Mouse (Mus musculus) small intestine, adult 2 months (tissue): ENCODE data around the gene Cxcl15. TPM values are rescaled to one million over a fixed set of nuclear protein-coding genes. Genes with fewer than 3 reads are reported as not detected.
"Not testable (repeated sequence)": the region's sequence is repeated elsewhere in the genome, so short reads cannot be mapped to it uniquely, and the experiment has no call there.

Experiments used
- H3K27ac ChIP-seq: fragments of 200-500 bp; 2 replicates; pipeline ENCODE4 v1.5.1; 2012; ENCODE audit warnings: low read depth, low read length, control low read depth, inconsistent platforms; ENCODE audit not compliant: insufficient read depth
- H3K27me3 ChIP-seq: fragments of 200-500 bp; 2 replicates; pipeline ENCODE4 v1.6.1; 2012; ENCODE audit warnings: mild to moderate bottlenecking, moderate library complexity, low read length, inconsistent platforms; ENCODE audit not compliant: control insufficient read depth, insufficient read depth
- H3K36me3 ChIP-seq: fragments of 200-500 bp; 2 replicates; pipeline ENCODE4 v1.6.1; 2012; ENCODE audit warnings: mild to moderate bottlenecking, low read length, control low read depth, inconsistent platforms; ENCODE audit not compliant: control insufficient read depth, insufficient read depth
- H3K4me1 ChIP-seq: fragments of 200-500 bp; 2 replicates; pipeline ENCODE4 v1.6.1; 2012; ENCODE audit warnings: low read length, inconsistent platforms, mixed read lengths; ENCODE audit not compliant: control insufficient read depth, insufficient read depth, insufficient read length
- H3K4me3 ChIP-seq: fragments of 200-500 bp; 2 replicates; pipeline ENCODE4 v1.5.1; 2012; ENCODE audit warnings: low read depth, mild to moderate bottlenecking, control low read depth, inconsistent platforms, low read length, moderate library complexity
- CTCF ChIP-seq: fragments of 200-500 bp; IDR thresholded peaks from 2 replicates; pipeline ENCODE4 v1.5.1; 2012; ENCODE audit warnings: low read depth, mild to moderate bottlenecking, control low read depth, inconsistent platforms, low read length, moderate library complexity, mixed read lengths; ENCODE audit not compliant: insufficient replicate concordance, insufficient read length; ENCODE audit errors: extremely low read depth
- POLR2A ChIP-seq: fragments of 200-500 bp; IDR thresholded peaks from 2 replicates; pipeline ENCODE4 v1.6.1; 2012; ENCODE audit warnings: low read depth, mild to moderate bottlenecking, control low read depth, inconsistent platforms, low read length, moderate library complexity
- WGBS: fragments of 180-500 bp; shearing (Covaris S2); methylation state at CpG from one replicate; pipeline ENCODE4 v1.1.7; 2018; 5-methylcytosine and 5-hydroxymethylcytosine counted together
- polyA plus RNA-seq: library from polyadenylated mRNA; depleted of rRNA; stranded (reverse); fragments of >200 nt; gene quantifications from 2 replicates; pipeline ENCODE4 v1.2.3, GENCODE M21; 2012; rRNA removed

Cxcl15 gene
- polyA plus RNA-seq, 1 experiment = 0.08 TPM

DNA sequence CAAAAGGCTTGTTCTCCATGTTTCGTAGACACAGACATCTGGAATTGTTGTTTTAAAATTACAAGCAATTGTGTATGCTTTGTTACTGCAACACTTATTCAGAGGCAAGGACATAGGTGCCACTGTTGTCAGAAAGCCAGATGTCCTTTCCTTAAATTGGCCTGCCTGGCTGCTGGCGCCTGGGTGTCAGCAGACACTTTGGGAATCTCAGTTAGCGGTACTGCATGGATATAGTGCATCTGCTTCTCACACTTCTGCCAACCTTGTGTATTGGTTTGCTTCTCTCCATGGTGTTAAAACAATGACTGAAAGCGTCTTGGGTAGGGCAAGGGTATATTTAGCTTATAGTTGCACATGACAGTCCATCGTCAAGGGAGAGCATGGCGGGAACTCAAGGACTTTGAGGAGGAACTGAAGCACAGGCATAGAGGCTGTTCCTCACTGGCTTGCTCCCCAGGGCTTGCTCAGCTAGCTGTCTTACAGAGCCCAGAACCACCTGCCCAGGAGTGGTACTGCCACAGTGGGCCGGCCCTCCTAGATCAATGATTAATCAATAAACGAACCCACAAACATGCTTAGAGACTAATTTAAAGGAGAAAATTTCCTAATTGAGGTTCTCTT lies 38.5 kb downstream of the Cxcl15 start:
- WGBS = 72% methylated on average over 8 of the region's 8 CpGs
- H3K36me3 ChIP-seq = no peaks in the 10 kb centered on the region
- no peaks in the 10 kb centered on the region for H3K4me1 ChIP-seq
- no peak overlapping the region for H3K4me3 ChIP-seq
- peak overlapping the region; percentile 42; the same call in 1 of the 2 replicates for H3K27ac ChIP-seq
- TF ChIP-seq POLR2A (no peak), CTCF (no peak)
- H3K27me3 ChIP-seq = no peaks in the 10 kb centered on the region

DNA sequence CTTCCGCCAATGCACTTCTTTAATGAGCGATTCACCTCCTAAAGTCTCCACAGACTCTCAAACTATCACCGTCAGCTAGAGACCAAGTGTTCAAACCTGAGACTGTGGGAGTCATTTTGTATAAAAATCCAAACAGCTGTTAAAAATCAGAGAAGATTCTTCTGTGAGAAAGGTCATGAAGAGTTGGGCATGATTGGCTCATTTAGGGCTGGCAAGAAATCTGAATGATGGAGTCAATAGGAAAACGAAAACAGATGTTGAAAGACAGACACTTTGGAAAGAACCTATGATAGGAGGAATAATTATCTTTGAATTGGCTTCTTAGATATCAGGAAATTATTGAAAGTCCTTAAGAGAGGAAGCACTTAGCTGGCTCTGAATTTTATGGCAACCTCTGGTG lies 40.1 kb downstream of the Cxcl15 start:
- WGBS = 85% methylated on average over 4 of the region's 4 CpGs
- Histone ChIP-seq H3K4me1 (no peaks in the 10 kb centered on the region), H3K27me3 (no peaks in the 10 kb centered on the region), H3K36me3 (no peaks in the 10 kb centered on the region), H3K4me3 (no peak overlapping the region), H3K27ac (no peak overlapping the region)
- TF ChIP-seq POLR2A = no peak
- TF ChIP-seq CTCF = no peak

DNA sequence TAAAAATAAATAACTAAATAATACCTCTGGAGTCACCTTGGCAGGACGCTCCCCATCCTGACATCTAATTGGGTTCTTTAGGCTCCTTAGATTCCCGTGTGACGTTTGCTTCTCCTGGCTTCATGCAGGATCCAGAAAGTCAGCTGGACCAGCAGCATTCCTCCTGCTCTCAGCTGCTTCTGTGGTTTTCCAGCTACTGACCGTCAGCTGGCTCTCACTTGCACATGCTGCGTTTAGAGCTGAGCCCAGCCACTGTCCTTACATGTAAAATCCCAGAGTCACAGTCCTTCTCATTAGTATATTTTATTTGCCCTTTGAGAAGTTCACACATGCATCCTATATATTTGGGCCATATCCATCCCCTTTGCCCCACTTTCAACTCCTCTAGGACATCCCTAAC lies 44.2 kb downstream of the Cxcl15 start:
- 61% methylated on average over 5 of the region's 5 CpGs for WGBS
- Histone ChIP-seq H3K4me3 (no peak overlapping the region), H3K36me3 (no peaks in the 10 kb centered on the region), H3K27ac (no peak overlapping the region), H3K27me3 (no peaks in the 10 kb centered on the region), H3K4me1 (no peaks in the 10 kb centered on the region)
- no peak for TF ChIP-seq CTCF
- no peak for TF ChIP-seq POLR2A

DNA sequence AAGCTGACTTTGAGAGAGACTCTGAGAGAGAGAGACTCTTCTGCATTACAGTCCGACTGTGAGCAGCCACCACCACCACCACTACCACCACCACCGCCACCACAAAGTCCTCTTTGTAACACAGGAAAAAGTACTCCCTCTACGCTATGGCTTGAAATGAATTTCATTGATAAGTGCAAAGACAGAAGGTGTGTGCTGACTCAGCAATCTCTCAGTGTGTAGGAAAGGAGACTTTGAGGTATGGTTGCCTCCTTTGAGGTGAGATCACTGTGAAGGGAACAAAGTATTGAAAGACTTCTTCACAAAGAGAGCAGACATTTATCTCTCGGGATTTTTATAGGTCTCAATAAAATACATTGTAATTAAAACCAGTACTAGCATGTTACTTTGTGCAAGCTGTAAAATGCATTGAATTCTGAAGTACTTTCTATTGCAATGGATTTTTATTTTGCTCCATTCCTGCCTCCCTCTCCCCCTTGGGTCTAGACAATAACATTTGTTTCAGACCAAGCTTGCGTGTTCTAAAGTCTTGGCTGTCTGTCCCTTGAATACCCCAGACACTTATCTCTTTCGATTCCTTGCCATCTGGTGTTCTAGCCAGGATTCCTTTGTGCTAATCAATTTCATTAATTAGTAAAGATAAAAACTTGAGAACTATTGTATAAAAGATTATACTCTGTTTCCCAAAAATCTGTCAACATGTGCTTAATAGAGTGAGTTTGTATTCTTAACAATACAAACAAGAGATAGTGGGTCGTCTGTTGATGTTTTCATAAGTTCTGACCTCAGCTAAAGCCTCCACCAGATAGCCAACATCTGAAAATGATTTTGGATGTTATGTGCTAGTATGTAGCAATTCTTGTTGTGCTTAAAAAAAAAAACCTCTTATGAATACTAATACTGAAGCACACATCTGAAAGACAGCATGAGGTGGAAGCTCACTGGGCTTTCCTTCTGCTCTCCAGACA lies 46.9 kb downstream of the Cxcl15 start:
- Histone ChIP-seq H3K4me3 (no peak overlapping the region), H3K27me3 (no peaks in the 10 kb centered on the region), H3K4me1 (no peaks in the 10 kb centered on the region), H3K36me3 (no peaks in the 10 kb centered on the region), H3K27ac (no peak overlapping the region)
- 62% methylated on average over 7 of the region's 7 CpGs for WGBS
- TF ChIP-seq CTCF (no peak), POLR2A (no peak)

DNA sequence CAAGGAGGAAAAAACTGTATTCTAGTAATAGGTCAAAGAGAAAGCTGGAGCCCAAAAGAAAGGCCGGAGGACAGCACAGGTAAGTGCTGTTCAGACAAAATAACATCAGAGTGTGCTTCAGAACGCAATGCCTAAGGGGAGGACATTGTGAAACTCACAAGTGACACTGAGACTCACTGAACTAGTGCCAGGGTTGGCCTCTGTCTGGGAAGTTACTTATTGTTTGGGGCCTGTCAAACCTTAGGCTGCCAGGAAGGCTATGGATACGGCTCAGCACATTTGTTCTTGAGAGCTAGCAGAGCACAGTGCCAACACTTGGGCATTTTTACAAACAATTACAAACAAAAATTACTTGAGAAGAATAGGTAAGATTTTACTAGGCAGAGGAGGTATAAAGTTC lies 49.6 kb downstream of the Cxcl15 start:
- WGBS = 87% methylated on average over 3 of the region's 3 CpGs
- TF ChIP-seq POLR2A (no peak), CTCF (no peak)
- Histone ChIP-seq H3K27ac (no peak overlapping the region), H3K4me1 (no peaks in the 10 kb centered on the region), H3K27me3 (no peaks in the 10 kb centered on the region), H3K36me3 (no peaks in the 10 kb centered on the region), H3K4me3 (no peak overlapping the region)

GRCm38 (mm10) chr5:90850096-90850495 lies 55.8 kb downstream of the Cxcl15 start:
- H3K4me3 ChIP-seq, H3K27me3 ChIP-seq, H3K36me3 ChIP-seq, H3K27ac ChIP-seq, H3K4me1 ChIP-seq: not testable (repeated sequence)
- 47% methylated on average over 7 of the region's 7 CpGs for WGBS

- not testable (repeated sequence) for H3K27ac ChIP-seq, H3K4me1 ChIP-seq, H3K4me3 ChIP-seq, H3K36me3 ChIP-seq, H3K27me3 ChIP-seq
- 92% methylated on average over 11 of the region's 11 CpGs for WGBS
Measured at GRCm38 (mm10) chr5:90851391-90851790, 57.1 kb downstream of the Cxcl15 start.

Other genes with a start within 250 kb of the Cxcl15 start
- not detected in 2 replicates for gene 5830473C10Rik, start 233.4 kb upstream of the Cxcl15 start, polyA plus RNA-seq
- 2.0 and 6.1 TPM in 2 replicates for gene Rassf6, start 153.9 kb upstream of the Cxcl15 start, polyA plus RNA-seq
- gene Cxcl5, start 35.2 kb upstream of the Cxcl15 start, polyA plus RNA-seq = 0.20 and 1.3 TPM in 2 replicates
- 0.11 and 0.18 TPM in 2 replicates for gene Ppbp, start 26.0 kb upstream of the Cxcl15 start, polyA plus RNA-seq
- 7.8 and 7.9 TPM in 2 replicates for gene Pf4, start 22.1 kb upstream of the Cxcl15 start, polyA plus RNA-seq
- gene Cxcl3, start 8.4 kb upstream of the Cxcl15 start, polyA plus RNA-seq = 0.39 and 2.9 TPM in 2 replicates
- gene Cxcl1, start 96.7 kb downstream of the Cxcl15 start, polyA plus RNA-seq = 1.3 and 2.8 TPM in 2 replicates
- gene Cxcl2, start 109.3 kb downstream of the Cxcl15 start, polyA plus RNA-seq = 1.2 and 18.6 TPM in 2 replicates
- gene Mthfd2l, start 136.6 kb downstream of the Cxcl15 start, polyA plus RNA-seq = 17.1 and 39.5 TPM in 2 replicates
- gene Epgn, start 232.9 kb downstream of the Cxcl15 start, polyA plus RNA-seq = not detected in 2 replicates